Mouse (Mus musculus): ENCODE measurements around the gene Sez6.

Sez6 gene

GRCm38 (mm10) chr11:77981609-77982440 is 51.2 kb downstream of the Sez6 start:
- DNase-seq, result peak; percentile 92

DNA sequence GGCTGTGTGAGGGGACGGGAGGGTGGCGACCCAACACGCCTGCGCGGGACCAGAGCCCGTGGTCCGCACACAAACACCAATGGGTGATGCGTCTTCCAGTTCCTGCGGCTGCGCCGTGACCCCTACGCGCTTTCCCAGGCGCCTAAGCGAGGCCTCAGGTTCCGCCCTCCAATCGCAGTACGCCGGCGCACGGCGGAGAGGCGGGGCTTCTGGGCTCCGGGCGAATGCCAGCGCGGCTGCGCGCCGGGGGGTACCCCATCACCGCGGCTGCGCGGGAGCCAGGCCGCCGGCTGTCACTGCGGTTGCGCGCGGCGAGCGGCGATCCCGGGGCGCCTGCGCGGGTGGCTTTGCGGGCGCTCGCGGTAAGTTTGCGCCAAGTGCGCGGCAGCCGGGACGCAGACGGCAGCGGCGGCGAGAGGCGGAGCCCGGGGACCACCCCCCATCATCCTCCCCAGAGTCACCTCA is 51.9 kb downstream of the Sez6 start, which contains the start of gene Phf12:
Gene Phf12 (plus strand): TSS at position 314 of the 465 bp plus-strand sequence.
- DNase-seq, result peak; percentile 100

DNA sequence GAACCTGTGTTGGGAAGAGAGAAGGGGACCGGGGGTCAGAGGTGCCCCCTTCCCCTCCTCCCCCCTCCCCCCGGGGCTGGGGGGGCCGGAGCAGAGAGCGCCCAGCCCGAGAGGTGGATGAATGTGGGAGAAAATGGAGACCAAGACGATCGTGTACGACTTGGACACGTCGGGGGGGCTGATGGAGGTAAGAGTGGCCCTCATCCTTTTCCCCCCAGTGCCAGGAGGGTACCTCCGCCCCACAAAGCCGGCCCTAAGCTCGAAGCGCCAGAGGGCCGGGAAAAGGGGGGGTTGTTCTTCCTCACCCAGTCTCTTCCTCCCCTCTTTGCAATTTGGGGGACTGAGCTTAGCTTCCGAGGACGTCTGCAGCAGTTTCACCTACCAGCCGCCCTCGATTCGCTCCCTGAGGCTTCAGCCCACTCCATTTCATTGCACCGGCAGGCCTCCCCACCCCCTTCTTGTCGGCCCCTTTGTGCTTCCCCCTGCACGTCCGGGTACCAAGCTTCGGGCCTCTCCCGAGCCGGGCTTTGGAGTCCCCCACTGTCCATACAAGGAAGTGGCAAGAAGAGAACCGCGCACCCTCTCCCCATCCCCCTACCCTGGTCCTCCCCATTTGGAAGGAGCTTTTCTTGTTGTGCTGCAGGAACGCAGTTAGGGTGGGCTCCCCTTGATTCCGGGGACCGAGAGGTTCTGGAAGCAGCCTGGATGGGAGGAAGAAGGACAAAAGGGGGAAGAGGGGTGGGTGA is 52.8 kb downstream of the Sez6 start:
- DNase-seq, result peak; percentile 50

- peak; percentile 71 for DNase-seq
Measured at GRCm38 (mm10) chr11:77983937-77984835, 53.6 kb downstream of the Sez6 start.

GRCm38 (mm10) chr11:77984836-77985231 is 54.2 kb downstream of the Sez6 start:
- DNase-seq, result peak; percentile 63

DNA sequence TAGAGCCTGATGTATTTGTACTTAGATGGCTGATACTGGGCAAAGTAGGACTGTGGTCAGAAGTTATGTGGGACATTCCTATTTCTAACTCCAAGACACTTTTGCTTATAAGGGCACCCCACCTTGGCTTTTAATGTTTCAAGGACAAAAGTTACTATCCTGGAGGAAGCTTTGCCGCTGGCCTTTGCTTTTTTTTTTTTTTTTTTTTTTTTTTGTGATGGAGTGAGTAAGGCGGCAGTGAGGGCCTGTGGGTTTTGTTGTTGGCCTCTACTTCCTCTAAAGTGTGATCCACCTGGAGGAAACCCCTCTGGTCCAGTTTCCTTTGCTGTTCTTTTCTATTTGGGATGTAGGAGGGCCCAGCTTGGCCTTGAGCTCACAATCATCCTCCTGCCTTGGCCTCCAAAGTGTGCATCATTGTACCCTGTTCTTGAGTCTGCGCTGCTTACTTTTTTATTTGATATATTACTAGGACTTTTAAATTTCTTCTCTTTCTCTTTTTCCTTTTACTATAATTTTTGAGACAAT is 55.0 kb downstream of the Sez6 start:
- DNase-seq, result no peak

DNA sequence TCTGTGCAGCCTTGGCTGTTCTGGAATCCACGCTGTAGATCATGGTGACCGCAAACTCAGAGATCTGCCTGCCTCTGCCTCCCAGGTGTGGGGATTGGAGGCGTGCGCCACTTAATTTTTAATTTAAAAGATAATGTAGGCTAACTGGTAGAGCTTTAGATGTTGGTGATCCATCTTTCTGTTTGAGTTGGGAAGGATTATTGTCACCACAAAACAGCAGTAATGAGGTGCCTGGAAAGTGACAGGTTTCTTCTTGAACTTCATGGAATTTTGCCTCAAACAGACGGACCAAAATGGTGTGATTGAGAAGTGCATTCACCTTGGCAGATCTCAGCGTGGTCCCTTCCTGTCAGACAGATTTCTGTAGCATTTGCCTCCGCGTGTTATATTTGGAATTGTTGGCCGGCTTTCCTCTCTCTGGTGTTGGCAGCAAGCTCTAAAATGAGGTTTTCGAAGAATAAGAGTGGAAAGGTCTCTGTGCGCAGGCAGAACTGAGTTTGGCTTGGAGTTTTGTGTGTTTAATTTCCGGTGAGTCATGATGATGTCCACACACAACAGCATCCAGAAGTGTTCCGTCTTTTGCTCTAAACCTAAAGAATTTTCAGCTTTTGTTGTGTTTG is 58.6 kb downstream of the Sez6 start:
- no peak for DNase-seq

DNA sequence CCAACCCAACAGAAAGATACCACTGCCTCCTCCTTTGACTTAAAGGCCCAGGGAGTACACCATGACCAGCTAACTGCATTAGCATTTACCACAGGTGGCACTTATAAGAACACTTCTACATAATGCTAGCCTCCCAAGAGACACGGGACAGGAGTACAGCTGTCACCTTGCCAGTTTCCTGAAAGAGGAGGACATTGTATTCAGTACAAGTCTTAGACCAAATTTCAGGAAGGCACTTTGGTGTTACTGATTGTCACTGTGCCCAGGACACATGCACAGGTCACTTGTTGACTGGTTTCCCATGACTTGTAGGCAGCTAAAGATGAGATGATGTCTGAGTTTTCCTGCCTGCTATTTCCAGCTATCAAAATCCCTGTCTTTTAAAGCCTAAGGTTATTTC is 65.0 kb downstream of the Sez6 start:
- no peak for DNase-seq

DNA sequence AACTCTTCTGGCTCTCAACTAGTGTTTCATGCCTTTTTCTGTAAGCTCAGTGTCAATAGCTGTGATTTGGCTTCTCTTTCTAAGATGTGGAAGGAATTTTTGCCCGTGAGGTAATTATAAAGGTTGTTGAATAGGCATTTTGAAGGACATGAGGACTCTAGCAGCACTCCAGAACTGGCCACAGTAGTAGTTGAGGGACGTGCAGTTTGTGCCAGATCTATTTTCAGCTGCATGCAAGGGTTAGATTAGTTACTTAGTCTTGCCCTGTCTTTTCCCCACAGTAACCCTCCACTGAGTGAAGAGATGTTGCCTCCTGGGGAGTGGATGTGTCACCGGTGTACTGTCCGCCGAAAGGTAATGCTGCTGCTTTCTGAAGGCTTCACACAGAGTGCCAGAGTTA is 75.8 kb downstream of the Sez6 start:
- no peak for DNase-seq

DNA sequence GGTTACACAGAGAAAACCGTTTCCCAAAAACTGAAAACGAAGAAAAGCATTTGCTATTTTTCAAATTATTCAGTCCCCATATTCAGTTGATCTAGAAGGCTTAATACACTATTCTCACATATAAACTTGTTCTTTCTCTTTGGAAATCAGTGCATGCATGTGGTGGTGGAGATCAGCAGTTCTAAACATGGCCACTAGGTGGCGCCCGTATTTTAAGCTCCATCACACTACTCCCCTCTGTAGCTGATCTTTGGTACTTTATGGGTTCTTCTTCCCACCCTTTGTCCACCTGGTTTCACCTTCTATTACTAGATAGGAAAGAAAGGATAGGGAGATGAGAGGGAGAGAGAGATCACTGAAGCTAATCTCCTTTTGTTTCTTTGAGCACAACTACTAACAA is 89.1 kb downstream of the Sez6 start:
- DNase-seq, result peak; percentile 57

DNA sequence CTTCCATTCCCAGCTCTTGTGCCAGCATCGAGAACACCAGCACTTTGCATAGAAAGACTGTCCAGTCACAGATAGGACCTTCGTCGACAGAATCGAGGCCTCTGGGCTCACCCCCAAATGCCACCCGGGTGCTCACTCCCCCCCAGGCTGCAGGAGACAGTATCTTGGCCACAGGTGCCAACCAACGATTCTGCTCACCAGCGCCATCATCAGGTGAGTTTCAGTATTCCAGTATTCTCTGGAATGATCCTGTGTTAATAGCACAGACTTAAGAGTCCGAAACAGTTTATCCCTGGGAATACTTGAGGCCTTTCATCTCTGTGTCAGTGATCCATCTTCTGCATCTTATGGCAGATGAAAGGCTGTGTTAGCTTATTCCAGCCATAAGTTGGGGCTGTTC is 93.0 kb downstream of the Sez6 start:
- DNase-seq, result no peak
